Mouse (Mus musculus): ENCODE measurements around the gene Frmd4a.
A peak's percentile ranks its signal among the peaks of the same experiment; 100 is the strongest.

Gene Frmd4a

GRCm38 (mm10) chr2:4399721-4400120 is 382.2 kb downstream of the Frmd4a start:
- DNase-seq: no peak

GRCm38 (mm10) chr2:4400771-4401596 is 383.5 kb downstream of the Frmd4a start:
- peak; percentile 22 for DNase-seq

GRCm38 (mm10) chr2:4401597-4402581 is 384.4 kb downstream of the Frmd4a start:
- no peak for DNase-seq

- DNase-seq: no peak
Measured at GRCm38 (mm10) chr2:4406977-4407376, 389.5 kb downstream of the Frmd4a start.

- no peak for DNase-seq
Measured at GRCm38 (mm10) chr2:4409810-4410433, 392.4 kb downstream of the Frmd4a start.

- peak; percentile 15 for DNase-seq
Measured at GRCm38 (mm10) chr2:4412870-4413595, 395.5 kb downstream of the Frmd4a start.

- DNase-seq: no peak
Measured at GRCm38 (mm10) chr2:4413596-4414335, 396.2 kb downstream of the Frmd4a start.

GRCm38 (mm10) chr2:4420679-4421312 is 403.3 kb downstream of the Frmd4a start:
- no peak for DNase-seq

- DNase-seq: peak; percentile 63
Measured at GRCm38 (mm10) chr2:4421757-4422156, 404.2 kb downstream of the Frmd4a start.

GRCm38 (mm10) chr2:4423896-4424295 is 406.4 kb downstream of the Frmd4a start:
- DNase-seq: no peak

- DNase-seq: no peak
Measured at GRCm38 (mm10) chr2:4428407-4428855, 410.9 kb downstream of the Frmd4a start.

GRCm38 (mm10) chr2:4433119-4433518 is 415.6 kb downstream of the Frmd4a start:
- DNase-seq: no peak

GRCm38 (mm10) chr2:4435051-4435450 is 417.5 kb downstream of the Frmd4a start:
- no peak for DNase-seq

GRCm38 (mm10) chr2:4436361-4437231 is 419.1 kb downstream of the Frmd4a start:
- DNase-seq: no peak

GRCm38 (mm10) chr2:4438739-4439138 is 421.2 kb downstream of the Frmd4a start:
- no peak for DNase-seq

GRCm38 (mm10) chr2:4439909-4440308 is 422.4 kb downstream of the Frmd4a start:
- DNase-seq: no peak

GRCm38 (mm10) chr2:4441840-4442239 is 424.3 kb downstream of the Frmd4a start:
- no peak for DNase-seq

- peak; percentile 6 for DNase-seq
Measured at GRCm38 (mm10) chr2:4444740-4445139, 427.2 kb downstream of the Frmd4a start.

GRCm38 (mm10) chr2:4445629-4446400 is 428.3 kb downstream of the Frmd4a start:
- no peak for DNase-seq
